Mouse (Mus musculus) megakaryocyte, embryonic 14.5 days (primary cell): Measurements from ENCODE around the gene Dgki. TPM values are rescaled to one million over a fixed set of nuclear protein-coding genes. Genes with fewer than 3 reads are reported as not detected.

Experiments used
- H3K27me3 ChIP-seq: replicated peaks from 2 replicates; pipeline ENCODE3; 2012; ENCODE audit warnings: inconsistent platforms
- H3K36me3 ChIP-seq: replicated peaks from 2 replicates; pipeline ENCODE3; 2012; ENCODE audit warnings: low read length, inconsistent platforms, mixed read lengths
- H3K4me1 ChIP-seq: 2 replicates; pipeline ENCODE4 v1.6.1; 2012; ENCODE audit warnings: inconsistent platforms
- H3K4me3 ChIP-seq: replicated peaks from 2 replicates; pipeline ENCODE3; 2012; ENCODE audit warnings: moderate library complexity, mild to moderate bottlenecking, inconsistent platforms
- H3K9me3 ChIP-seq: 2 replicates; pipeline ENCODE4 v1.6.1; 2012; ENCODE audit warnings: inconsistent platforms
- FLI1 ChIP-seq: IDR thresholded peaks from 2 replicates; pipeline ENCODE4 v1.6.1; 2012; ENCODE audit warnings: low read length, inconsistent platforms, mixed read lengths
- GATA1 ChIP-seq: IDR thresholded peaks from 3 replicates; pipeline ENCODE4 v1.6.1; 2012; ENCODE audit warnings: mixed read lengths, low read length, inconsistent platforms, borderline replicate concordance
- polyA plus RNA-seq: library from polyadenylated mRNA; stranded (reverse); fragments of >175 nt; gene quantifications from 2 replicates; pipeline ENCODE4 v1.2.3, GENCODE M21; 2012; ENCODE audit warnings: low replicate concordance; ENCODE audit not compliant: insufficient read depth

Gene Dgki
- polyA plus RNA-seq, 1 experiment = 0.02 TPM

DNA sequence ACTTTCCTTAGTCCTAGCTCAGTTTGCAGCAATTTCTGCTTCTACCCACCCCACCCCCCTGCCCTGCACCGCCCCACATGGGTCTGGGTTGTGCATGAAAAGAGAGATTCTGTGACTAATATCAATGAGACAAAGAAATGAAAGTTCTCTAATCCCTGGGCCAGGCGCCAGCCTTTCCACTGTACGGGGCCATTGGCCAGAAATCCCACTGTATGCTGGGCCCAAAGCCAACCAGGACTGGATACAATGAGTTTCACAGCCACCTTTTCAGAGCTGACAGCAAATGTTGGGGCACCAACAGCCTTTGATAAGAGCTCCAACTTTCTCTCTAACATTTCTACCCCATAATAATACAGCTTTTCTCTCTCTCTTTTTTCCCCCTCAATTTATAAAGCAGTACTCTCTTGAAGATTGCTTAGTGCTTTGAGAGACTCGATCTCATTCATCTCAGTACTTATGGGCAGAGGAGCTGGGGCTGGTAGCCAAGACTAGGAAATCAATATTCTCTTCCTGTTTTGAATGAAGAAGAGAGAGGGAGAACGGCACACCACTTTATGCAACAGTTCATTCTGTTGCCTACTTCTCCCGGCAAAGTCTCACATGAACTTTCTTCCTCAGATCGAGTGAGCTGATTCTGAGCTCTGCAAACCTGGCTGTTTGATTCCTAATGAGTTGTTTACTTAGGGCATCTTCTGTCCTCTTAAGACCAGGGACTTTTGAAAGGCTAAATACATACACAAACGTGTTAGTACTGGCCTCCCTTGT lies 480.8 kb downstream of the Dgki start:
- Histone ChIP-seq H3K4me3 (no peak overlapping the region), H3K4me1 (no peaks in the 10 kb centered on the region), H3K27me3 (no peaks in the 10 kb centered on the region), H3K36me3 (no peaks in the 10 kb centered on the region), H3K9me3 (no peaks in the 10 kb centered on the region)
- no peak for TF ChIP-seq FLI1
- TF ChIP-seq GATA1 = no peak

DNA sequence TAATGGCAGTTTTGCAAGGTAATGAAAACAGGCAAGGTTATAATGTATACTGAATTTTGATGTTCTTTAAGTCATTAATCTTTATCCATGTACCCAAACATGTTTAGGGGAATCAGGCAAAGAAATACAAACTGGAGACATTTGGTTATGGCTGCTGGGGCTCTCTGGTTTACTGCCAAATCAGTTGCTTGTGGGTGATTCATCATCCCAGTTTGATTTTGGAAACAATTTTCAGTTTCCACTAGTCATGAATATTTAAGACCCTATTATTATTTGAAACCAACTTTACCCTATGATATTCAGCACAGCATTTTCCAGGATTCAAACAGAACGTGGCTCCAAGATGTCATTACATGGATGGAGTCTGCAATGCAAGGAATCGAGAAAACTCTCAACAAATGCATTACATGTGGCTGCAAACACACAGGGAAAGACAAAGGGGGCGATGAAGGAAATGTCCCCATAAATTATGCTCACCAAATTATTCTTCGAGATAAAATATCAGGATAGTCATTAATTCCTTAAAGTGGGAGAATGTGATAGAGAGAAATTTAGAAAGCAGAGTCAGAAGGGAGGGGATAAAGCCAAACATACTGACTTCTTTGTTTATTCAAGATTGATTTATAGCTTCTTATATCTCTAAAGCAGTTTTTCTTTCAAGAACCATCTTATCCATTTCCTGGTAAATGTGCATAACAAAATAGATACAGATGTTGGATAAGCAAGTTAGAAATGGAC lies 481.5 kb downstream of the Dgki start:
- no peaks in the 10 kb centered on the region for H3K9me3 ChIP-seq
- H3K4me1 ChIP-seq = no peaks in the 10 kb centered on the region
- no peaks in the 10 kb centered on the region for H3K36me3 ChIP-seq
- H3K4me3 ChIP-seq = no peak overlapping the region
- H3K27me3 ChIP-seq = no peaks in the 10 kb centered on the region
- TF ChIP-seq FLI1 (no peak), GATA1 (no peak)

DNA sequence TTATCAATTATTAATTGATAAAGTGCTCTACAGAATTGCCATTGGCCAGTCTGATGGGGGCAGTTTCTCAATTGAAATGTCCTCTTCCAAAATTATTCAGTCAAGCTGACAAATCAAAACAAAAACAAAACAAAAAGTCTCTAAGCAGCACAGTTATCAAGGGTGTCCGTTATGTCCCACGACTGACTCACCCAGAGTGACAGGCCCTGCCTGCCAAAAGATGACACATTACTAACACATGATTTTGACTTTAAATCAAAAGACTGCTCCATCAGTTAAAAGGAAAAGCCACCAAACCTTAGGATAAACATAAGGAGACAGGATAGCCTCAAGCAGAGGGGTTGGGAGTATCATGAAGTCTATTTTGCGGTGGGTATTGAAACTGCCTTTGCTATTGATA lies 483.3 kb downstream of the Dgki start:
- Histone ChIP-seq H3K36me3 (no peaks in the 10 kb centered on the region), H3K27me3 (no peaks in the 10 kb centered on the region), H3K9me3 (no peaks in the 10 kb centered on the region), H3K4me1 (no peaks in the 10 kb centered on the region), H3K4me3 (no peak overlapping the region)
- TF ChIP-seq GATA1 = no peak
- TF ChIP-seq FLI1 = no peak

DNA sequence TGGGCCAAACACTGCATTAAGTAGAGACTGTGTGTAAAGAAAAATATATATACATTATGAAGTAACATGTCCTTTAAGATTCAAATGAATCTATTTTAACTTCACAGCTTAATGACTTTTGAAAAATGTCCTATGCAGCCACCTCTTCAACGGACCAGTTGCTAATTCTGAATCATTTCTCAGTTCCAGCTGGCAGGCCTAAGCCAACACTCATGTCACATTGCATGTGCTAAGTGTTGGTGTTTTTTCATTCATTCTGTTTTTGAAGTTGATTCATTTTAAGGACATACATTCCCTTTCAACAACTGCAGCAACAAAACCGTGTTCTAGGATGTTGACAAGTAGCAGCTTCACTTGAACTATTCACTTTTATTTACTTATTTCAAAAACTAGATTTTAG lies 484.0 kb downstream of the Dgki start:
- Histone ChIP-seq H3K4me3 (no peak overlapping the region), H3K9me3 (no peaks in the 10 kb centered on the region), H3K27me3 (no peaks in the 10 kb centered on the region), H3K36me3 (no peaks in the 10 kb centered on the region), H3K4me1 (no peaks in the 10 kb centered on the region)
- TF ChIP-seq FLI1 (no peak), GATA1 (no peak)

DNA sequence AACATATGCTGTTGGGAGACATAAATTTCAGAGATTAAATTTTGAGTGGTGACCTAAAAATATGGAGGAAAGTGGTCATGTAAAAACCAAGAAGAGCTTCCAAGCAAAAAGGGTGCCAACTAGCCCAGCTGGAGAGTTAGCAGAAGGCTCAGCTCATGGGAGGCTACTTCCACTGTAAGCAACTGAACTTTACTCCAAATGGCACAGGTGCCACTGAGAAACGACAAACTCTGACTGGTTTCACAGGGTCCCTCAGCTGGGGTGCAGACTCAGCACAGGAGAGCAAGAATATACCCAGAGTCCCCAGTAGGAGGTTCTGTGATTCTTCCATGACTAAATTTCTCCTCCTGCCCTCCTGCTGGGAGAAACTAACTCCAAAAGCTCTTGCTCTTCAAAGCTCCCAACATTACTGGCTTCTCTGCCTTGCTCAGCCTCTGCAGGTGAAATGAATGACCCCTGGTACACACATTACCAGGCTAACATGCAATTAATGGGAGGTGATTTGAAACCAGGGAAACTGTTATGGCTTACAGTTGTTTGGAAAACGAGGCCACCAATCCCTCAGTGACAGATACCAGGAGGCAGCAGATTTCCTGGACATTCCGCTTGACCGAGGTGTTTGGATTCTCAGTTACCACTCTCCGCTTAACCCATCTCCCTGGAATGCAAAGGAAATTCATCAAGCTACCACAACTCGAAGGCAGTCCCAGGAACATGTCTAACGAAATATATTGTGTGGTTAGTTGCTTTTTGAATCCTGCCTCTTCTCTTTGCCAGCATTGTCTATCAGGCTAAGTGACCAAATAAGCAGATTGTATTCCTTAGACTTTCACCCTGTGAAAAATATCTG lies 487.1 kb downstream of the Dgki start:
- no peaks in the 10 kb centered on the region for H3K36me3 ChIP-seq
- no peak overlapping the region for H3K4me3 ChIP-seq
- TF ChIP-seq GATA1 = no peak
- no peak for TF ChIP-seq FLI1
- H3K27me3 ChIP-seq = peaks cover 3% of the 10 kb centered on the region
- peaks cover 9% of the 10 kb centered on the region; the same call in 1 of the 2 replicates for H3K9me3 ChIP-seq
- no peaks in the 10 kb centered on the region for H3K4me1 ChIP-seq

DNA sequence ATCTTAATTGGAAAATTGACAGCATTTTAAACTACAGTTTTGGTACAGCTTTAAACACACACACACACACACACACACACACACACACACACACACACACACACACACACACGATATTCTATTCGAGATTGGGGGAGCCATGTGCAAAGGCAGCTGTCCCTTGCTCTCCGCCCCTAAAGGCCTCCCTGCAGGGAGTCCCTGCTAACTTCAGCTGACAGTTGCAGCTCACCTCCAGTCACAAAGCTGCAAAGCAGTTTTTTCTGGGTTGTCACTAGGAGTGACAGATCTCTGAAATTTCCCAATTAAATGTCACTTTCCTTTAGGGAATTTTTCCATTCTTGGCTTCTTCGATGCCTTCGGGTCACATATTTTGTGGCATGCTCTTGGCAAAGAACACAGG lies 489.5 kb downstream of the Dgki start:
- no peak overlapping the region for H3K4me3 ChIP-seq
- peaks cover 13% of the 10 kb centered on the region; the same call in 1 of the 2 replicates for H3K9me3 ChIP-seq
- H3K27me3 ChIP-seq = peaks cover 3% of the 10 kb centered on the region
- no peaks in the 10 kb centered on the region for H3K36me3 ChIP-seq
- no peaks in the 10 kb centered on the region for H3K4me1 ChIP-seq
- TF ChIP-seq GATA1 = no peak
- TF ChIP-seq FLI1 = no peak

DNA sequence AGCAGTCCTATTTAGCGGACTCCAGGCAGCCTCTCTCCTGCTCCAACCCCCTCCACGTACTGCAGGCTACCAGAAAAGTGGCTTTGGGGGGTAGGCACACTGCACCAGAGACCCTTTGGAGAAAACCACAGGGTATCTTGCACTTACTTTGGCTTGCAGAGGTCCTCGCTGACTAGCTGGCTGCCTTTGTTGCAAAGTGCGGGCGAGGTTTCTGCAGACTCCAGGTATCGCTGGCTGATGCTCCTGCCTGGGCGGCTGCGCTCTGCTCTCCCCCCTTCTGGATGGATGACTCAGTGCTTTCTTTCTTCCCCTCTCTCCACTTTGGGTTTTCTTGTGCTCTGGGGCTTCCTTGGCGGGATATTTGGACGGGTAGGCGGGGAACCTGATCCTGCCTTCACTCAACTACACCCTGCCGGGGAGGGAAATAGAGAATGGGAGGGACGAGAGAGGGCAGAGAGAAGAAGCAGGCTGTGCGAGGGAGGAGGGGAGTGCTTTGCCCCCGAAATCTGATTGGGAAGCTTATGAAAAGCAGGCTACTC lies 490.2 kb downstream of the Dgki start, which contains the start of gene Ptn:
Ptn (minus strand) TSS at position 474 of the 539 bp plus-strand sequence.
- Histone ChIP-seq H3K4me3 (peak within 1 kb of the TSS; percentile 23), H3K36me3 (no peaks in the 10 kb centered on the region), H3K9me3 (peaks cover 13% of the 10 kb centered on the region; the same call in 1 of the 2 replicates), H3K4me1 (no peaks in the 10 kb centered on the region), H3K27me3 (peaks cover 3% of the 10 kb centered on the region)
- TF ChIP-seq GATA1 = no peak
- no peak for TF ChIP-seq FLI1

DNA sequence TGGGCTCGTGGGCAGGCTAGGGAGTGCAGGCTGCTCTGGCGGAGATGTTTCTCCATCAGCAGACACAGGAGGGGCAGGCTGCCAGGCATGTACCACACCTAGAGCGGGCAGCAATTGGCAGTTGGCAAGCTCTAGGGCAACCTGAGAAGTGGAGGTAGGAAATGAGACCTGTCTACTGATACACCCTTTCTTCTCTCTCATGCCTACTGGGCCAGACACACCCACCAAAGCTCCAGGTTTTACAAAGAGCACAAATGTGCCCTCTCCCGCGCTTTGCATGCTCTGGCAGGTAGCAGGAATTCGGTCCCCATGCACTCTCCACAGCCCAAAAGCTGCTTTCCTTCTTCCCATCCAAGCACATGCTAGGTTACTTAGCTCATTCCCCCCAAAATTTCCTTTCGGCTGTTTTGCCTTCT lies 490.7 kb downstream of the Dgki start:
- peaks cover 13% of the 10 kb centered on the region; the same call in 1 of the 2 replicates for H3K9me3 ChIP-seq
- TF ChIP-seq FLI1 (no peak), GATA1 (no peak)
- H3K27me3 ChIP-seq = peaks cover 3% of the 10 kb centered on the region
- no peaks in the 10 kb centered on the region for H3K36me3 ChIP-seq
- no peaks in the 10 kb centered on the region for H3K4me1 ChIP-seq
- no peak overlapping the region for H3K4me3 ChIP-seq

DNA sequence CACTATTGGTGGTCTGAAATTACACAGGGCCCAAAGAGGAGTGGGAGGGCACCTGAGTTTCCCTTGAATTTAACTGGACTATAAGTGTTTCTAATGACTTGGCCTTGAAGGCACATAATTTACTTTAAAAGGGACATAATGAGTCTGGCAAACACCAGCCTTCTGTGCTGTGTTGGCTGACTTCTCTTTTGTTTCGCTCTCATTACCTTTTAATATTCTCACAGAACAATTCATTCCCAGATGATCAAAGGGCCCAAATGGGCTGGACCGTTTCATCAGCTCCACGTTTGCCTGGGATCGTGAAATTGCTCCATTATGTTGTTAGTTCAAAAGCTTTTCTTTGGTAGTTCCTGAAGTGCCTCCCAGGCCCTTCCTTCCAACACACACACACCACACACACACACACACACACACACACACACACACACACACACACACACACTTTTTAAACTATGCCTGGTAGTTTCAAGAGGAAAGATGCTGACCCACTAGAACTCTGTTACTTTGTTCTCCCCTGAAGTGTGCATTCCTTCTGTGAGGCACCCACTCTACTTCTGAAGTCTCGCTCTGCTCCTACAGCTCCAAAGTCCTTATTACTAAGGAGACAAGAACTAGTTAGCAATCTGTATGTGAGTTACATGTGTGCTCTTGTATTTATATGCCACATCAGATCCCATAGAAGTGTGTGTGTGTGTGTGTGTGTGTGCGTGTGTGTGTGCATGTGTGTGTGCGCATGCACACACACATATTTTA lies 491.5 kb downstream of the Dgki start:
- Histone ChIP-seq H3K4me3 (no peak overlapping the region), H3K9me3 (peaks cover 13% of the 10 kb centered on the region; the same call in 1 of the 2 replicates), H3K36me3 (no peaks in the 10 kb centered on the region), H3K4me1 (no peaks in the 10 kb centered on the region), H3K27me3 (peaks cover 3% of the 10 kb centered on the region)
- TF ChIP-seq FLI1 = no peak
